Mouse (Mus musculus): Measurements from ENCODE around the gene Rps6ka2.

- no peak for TF ChIP-seq EP300 (optimal IDR thresholded peaks at IDR 0.05)
- no peak for TF ChIP-seq CTCF (IDR thresholded peaks at IDR 0.05; ENCODE audit: low read depth)
Measured at GRCm38 (mm10) chr17:7219044-7219718, 49.3 kb downstream of the Rps6ka2 start.
